Mouse (Mus musculus): Measurements from ENCODE around the gene Irf3.

DNA sequence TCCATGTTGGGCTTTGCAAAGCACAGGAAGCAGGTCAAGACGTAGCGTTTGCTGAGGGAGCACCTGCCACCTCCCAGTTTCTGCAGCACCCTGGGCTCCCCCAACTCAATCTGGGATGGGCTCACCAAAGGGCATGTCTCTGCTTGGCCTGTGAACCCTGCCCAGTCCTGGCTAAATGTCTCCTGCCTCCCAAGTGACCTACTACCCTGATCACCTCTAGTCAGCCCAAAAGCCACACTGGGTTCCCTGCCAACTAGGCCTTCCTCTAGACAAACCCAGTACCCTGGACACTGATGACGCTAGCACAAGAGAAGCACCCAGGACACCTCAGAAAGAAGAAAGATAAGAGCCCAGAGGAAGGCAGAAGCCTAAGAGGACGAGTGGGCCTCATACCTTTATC, 15.4 kb downstream of the Irf3 start:
- TF ChIP-seq CTCF (conservative IDR thresholded peaks at IDR 0.05; ENCODE audit: low read length) (no peak), POU5F1 (IDR thresholded peaks at IDR 0.05; ENCODE audit: borderline replicate concordance, low read length) (no peak)
